Mouse (Mus musculus) fibroblast of lung, adult 2 months (primary cell): Measurements from ENCODE around the gene Nubpl.
A peak's percentile ranks its signal among the peaks of the same experiment; 100 is the strongest.
"Not testable (repeated sequence)": the region's sequence is repeated elsewhere in the genome, so short reads cannot be mapped to it uniquely, and the experiment has no call there.

ENCODE experiments used
- DNase-seq: peaks from one replicate; pipeline ENCODE4 v3.0.0-alpha.2; 2011; ENCODE audit warnings: low read depth

Gene Nubpl

GRCm38 (mm10) chr12:52097650-52098070 lies at the start of gene Nubpl:
Gene Nubpl, plus strand, starts transcription at chr12:52097737.
- DNase-seq = peak; percentile 81

GRCm38 (mm10) chr12:52049324-52049723 lies 48.2 kb upstream of the Nubpl start:
- no peak for DNase-seq

DNA sequence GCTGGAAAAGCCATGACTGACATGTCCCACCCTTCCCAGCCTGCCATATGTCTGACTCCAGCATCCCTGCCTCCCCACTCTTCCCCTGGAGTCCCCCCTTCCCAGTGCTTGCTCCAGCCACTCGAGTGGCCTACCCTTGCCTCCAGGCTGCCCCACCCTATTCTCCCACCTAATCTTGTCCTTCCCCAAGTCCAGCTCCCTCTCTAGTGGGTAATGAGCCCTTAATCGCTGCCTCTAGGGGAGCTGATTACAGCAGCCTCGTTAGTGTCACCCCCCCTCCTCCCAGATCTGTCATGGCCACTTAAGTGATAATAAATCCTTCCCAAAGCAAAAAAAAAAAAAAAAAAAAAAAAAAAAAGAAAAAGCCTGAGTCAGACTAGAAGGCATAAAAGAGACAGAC lies 18.2 kb upstream of the Nubpl start:
- not testable (repeated sequence) for DNase-seq

DNA sequence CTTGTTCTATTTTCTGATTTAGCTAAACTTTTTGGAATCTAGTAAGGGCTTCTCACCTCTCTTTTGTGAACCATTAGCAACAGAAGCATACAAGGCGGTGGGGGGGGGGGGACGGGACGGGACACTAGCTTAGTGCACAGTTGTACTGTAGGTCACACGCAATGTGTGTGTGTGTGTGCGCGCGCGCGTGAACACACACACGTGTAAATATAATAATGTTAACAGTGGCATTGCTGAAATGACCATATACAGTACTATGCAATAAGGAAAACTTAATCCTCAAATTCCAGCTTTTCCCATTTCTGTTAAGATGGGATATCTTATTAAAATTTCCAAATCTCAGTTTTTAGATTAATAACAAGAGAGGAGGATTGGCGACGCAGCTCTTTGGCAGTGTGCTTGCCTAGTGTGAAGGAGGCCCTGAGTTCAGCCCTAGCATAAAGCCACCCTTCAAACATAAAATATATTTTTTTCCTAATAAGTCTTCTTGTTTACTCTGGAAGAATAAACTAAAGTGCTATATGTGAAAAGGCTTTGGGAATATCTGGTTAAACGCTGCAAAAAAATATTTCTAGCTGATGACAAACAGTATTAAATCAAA lies 388 bp upstream of the Nubpl start:
- no peak for DNase-seq

GRCm38 (mm10) chr12:52120276-52120675 lies 22.7 kb downstream of the Nubpl start:
- DNase-seq = no peak

- no peak for DNase-seq
Observed at GRCm38 (mm10) chr12:52126407-52126806, 28.9 kb downstream of the Nubpl start.

DNA sequence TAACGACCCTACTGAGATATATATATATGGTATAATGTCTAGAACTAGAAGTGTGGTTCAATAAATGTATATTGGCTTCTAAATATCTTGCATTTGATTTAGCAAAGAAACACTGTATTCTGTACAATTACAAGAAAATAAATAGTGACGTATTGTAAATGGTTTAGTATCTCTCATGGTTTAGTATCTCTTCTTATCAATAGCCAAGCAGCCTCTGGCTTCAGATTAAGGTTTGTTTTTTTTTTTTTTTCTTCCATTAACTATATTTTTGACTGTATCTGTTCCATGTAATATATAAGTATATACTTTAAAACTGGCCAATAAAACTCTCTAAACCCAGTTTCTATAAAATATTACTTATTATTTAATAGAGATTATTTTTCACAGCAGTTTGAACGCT lies 31.5 kb downstream of the Nubpl start:
- no peak for DNase-seq

GRCm38 (mm10) chr12:52132256-52132655 lies 34.7 kb downstream of the Nubpl start:
- DNase-seq = no peak

DNA sequence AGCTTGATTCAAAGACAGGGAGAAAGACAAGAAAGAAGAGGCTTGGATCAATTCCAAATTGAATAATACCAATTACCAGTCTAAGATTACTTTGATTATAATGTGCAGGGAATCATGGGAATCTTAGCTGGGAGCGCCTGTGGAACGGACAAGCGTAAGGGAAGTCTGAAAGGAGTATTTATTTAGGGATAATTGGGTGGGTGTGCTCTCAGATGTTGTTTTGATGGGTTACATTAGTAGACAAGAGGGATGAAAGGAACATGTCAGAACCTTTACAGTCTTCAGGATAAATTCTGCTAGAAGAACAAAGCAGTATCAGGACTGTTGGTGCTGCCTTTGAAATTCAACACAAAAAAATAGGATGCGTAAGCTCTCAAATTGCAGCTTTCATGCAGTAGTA lies 40.8 kb downstream of the Nubpl start:
- DNase-seq = no peak

- DNase-seq = no peak
Observed at GRCm38 (mm10) chr12:52146639-52147038, 49.1 kb downstream of the Nubpl start.

DNA sequence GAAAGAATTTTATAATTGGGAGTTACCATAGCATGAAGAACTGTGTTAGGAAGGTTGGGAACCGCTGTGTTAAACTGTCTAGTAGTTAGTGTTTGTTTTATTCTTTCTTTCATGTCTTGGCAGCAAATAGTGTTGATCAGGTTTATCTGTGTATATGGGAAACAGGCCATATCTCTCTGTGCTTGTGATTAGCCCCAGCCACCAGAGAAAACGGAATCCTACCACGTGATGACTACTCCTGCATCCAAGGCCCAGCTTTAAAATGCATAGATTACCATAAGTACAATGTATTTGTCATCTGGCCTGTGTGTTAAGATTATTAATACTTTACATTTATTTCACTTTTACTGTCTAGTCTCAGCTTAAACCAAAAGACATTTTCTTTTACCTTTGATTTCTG lies 51.9 kb downstream of the Nubpl start:
- DNase-seq = no peak

GRCm38 (mm10) chr12:52152071-52152470 lies 54.5 kb downstream of the Nubpl start:
- DNase-seq = no peak

DNA sequence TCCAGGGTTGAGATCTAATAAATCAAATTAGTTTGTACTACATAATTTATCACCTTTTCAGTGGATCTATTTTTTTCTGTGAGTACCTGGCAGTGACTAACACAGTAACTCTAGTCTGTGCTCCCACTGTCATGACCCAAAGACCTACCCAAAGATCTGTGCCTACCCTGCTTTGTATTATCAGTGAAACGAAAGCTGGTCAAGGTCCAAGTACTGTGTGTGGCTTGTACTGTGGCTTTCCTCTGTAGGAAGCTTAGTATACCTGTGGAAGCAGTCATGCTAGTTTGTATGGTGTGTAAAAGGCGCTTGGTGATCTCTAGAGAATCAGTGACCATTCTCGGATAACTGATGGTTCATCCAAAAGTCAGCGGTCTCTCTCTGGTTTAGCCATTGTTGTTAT lies 57.4 kb downstream of the Nubpl start:
- no peak for DNase-seq

- DNase-seq = no peak
Observed at GRCm38 (mm10) chr12:52164414-52164813, 66.9 kb downstream of the Nubpl start.

- no peak for DNase-seq
Observed at GRCm38 (mm10) chr12:52186205-52186793, 88.8 kb downstream of the Nubpl start.

GRCm38 (mm10) chr12:52186963-52187590 lies 89.5 kb downstream of the Nubpl start:
- DNase-seq = no peak

- no peak for DNase-seq
Observed at GRCm38 (mm10) chr12:52198471-52198870, 100.9 kb downstream of the Nubpl start.

DNA sequence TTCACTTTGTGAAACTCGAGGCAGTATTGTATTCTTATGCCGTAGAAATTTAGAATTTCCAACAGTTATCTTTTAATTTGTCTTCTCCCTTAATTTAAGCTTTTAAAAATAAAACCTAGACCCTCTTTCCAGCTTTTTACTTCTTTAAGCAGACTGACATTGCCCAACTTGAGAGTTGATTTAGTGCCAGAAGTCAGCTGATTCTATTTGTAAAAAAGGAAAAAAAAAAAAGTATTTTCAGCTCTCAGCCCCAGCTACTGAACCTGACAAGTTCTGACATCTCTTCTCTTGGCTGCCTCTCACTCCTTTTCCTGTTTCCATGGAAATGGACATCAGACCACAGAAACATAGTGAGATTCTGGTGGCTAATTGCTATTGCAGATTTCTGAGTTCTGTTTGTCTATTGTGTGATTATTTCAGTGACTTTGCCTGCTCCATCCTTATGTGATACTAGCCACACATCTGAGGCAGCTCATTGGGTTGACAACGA lies 111.6 kb downstream of the Nubpl start:
- DNase-seq = peak; percentile 35

DNA sequence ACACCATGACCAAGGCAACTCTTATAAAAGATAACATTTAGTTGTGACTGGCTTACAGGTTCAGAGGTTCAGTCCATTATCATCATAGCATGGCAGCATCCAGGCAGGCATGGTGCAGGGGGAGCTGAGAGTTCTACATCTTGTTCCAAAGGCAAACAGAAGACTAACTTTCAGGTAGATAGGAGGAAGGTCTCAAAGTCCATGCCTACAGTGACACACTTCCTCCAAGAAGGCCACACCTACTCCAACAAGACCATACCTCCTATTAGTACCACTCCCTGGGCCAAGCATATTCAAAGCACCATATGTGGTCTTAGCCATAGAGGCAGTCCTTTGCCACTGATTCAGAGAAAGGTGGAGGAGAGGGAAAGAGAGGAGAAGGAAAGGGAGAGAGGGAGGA lies 113.6 kb downstream of the Nubpl start:
- no peak for DNase-seq

DNA sequence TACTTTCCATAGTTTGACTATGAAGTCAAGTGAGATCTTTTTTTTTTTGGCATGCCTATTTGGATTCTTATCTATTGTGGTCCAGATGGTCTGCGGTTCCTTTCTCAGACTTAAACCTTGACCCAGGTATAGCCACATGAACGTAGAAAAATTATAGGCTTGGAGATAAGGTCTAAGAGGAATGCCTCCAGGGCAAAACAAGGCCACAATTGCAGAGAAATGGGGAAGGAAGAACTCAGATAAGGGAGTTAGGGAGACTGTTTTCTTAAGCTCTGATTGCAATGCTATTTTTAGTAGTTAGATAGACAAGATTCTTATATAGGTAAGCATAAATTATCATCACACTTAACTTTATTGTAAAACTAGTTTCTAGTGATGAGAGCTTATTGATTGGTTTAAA lies 117.3 kb downstream of the Nubpl start:
- no peak for DNase-seq

- DNase-seq = no peak
Observed at GRCm38 (mm10) chr12:52224954-52225353, 127.4 kb downstream of the Nubpl start.

DNA sequence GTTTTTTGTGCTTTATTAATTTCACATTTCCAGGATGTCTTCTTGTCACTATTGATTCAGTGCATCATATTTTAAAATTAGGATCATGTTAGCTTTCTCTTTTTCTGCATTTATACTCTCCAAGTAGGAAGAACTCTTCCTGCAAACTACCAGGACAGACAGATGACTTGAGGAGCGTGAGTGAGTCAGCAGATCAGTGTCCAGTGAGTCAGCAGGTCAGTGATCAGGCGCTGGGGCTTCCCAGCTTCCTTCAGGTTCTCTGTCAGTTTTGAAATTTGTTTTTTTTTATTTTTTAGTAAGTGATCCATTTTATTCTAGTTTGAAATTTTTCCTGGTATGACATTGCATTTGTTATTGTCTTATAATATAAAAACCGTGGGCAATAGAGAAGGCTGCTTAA lies 131.2 kb downstream of the Nubpl start:
- DNase-seq = peak; percentile 24

GRCm38 (mm10) chr12:52231929-52232328 lies 134.4 kb downstream of the Nubpl start:
- not testable (repeated sequence) for DNase-seq

DNA sequence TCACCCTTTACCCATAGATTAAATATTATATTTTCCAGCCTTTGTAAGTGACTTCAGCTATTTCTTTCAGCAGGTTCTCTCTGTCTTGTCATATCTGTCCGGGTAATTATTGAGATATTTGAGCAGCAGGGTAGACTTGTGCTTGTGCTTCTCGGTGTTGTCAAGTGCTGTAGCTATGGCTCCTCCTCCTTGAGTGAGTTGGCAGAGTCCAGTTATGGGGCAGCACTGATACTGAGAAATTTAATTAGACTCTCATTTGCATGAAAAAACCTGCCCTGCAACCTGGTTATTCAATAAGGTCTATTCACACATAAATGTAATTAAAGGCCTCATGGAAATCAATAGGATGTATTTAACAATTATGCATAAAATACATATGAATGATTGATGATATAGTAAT lies 145.2 kb downstream of the Nubpl start:
- no peak for DNase-seq
